Mouse (Mus musculus): ENCODE data around the gene Aspm. TPM values are rescaled to one million over a fixed set of nuclear protein-coding genes. Genes with fewer than 3 reads are reported as not detected.
A peak's percentile ranks its signal among the peaks of the same experiment; 100 is the strongest.
"Not testable (repeated sequence)": the region's sequence is repeated elsewhere in the genome, so short reads cannot be mapped to it uniquely, and the experiment has no call there.

Gene Aspm
- 6.1 and 6.3 TPM in 2 replicates for total RNA-seq (2014; rRNA removed)
- 2.9 and 3.9 TPM in 2 replicates for polyA plus RNA-seq (2015; fragmentation: Nextera tagmentation; extraction: Ambion mirVana)

- H3K4me3 ChIP-seq (ENCODE audit: low read length), result peak within 1 kb of the TSS; percentile 76
- H3K36me3 ChIP-seq (ENCODE audit: insufficient read depth, low read length), result no peaks in the 10 kb centered on the region
- peak within 1 kb of the TSS; percentile 96 for H3K4me2 ChIP-seq (ENCODE audit: low read depth, low read length)
- peaks cover 4% of the 10 kb centered on the region; the same call in 1 of the 2 replicates for H3K4me1 ChIP-seq (ENCODE audit: insufficient read depth, low read length)
- H3K27ac ChIP-seq, result no peak within 1 kb of the TSS
- H3K9ac ChIP-seq (replicated peaks; ENCODE audit: low read length), result peak within 1 kb of the TSS; percentile 35
- no peak for TF ChIP-seq CTCF (IDR thresholded peaks at IDR 0.05; ENCODE audit: low read depth)
- ATAC-seq (peak; percentile 100), DNase-seq (ENCODE audit: low spot score) (peak; percentile 95)
- under 1% methylated on average over 63 of the region's 65 CpGs for WGBS
- no peaks in the 10 kb centered on the region for H3K9me3 ChIP-seq (ENCODE audit: low read length)
- no peaks in the 10 kb centered on the region for H3K27me3 ChIP-seq (ENCODE audit: insufficient read depth, low read length)
Observed at GRCm38 (mm10) chr1:139454340-139455225, at the start of gene Aspm. TSS of gene Aspm (plus strand) at chr1:139454772.

GRCm38 (mm10) chr1:139405766-139406165 lies 48.8 kb upstream of the Aspm start:
- H3K36me3 ChIP-seq (ENCODE audit: insufficient read depth, low read length), result no peaks in the 10 kb centered on the region
- no peak overlapping the region for H3K9ac ChIP-seq (replicated peaks; ENCODE audit: low read length)
- no peak overlapping the region for H3K27ac ChIP-seq
- H3K9me3 ChIP-seq (ENCODE audit: low read length), result no peaks in the 10 kb centered on the region
- no peak overlapping the region for H3K4me3 ChIP-seq (ENCODE audit: low read length)
- no peak overlapping the region for H3K4me2 ChIP-seq (ENCODE audit: low read depth, low read length)
- no peaks in the 10 kb centered on the region for H3K4me1 ChIP-seq (ENCODE audit: insufficient read depth, low read length)
- peak; percentile 48 for TF ChIP-seq CTCF (IDR thresholded peaks at IDR 0.05; ENCODE audit: low read depth)
- DNase-seq (ENCODE audit: low spot score) (peak; percentile 48), ATAC-seq (no peak)
- no peaks in the 10 kb centered on the region for H3K27me3 ChIP-seq (ENCODE audit: insufficient read depth, low read length)

- no peaks in the 10 kb centered on the region for H3K36me3 ChIP-seq (ENCODE audit: insufficient read depth, low read length)
- H3K27me3 ChIP-seq (ENCODE audit: insufficient read depth, low read length), result no peaks in the 10 kb centered on the region
- H3K4me3 ChIP-seq (ENCODE audit: low read length), result no peak overlapping the region
- no peak for DNase-seq (ENCODE audit: low spot score)
- no peaks in the 10 kb centered on the region for H3K9me3 ChIP-seq (ENCODE audit: low read length)
- no peak overlapping the region for H3K4me2 ChIP-seq (ENCODE audit: low read depth, low read length)
- no peak overlapping the region for H3K27ac ChIP-seq
- 0 out of 2 replicates have a peak, but pooled peaks have one; percentile 11 for TF ChIP-seq CTCF (IDR thresholded peaks at IDR 0.05; ENCODE audit: low read depth)
- WGBS, result 62% methylated on average over 5 of the region's 5 CpGs
- H3K4me1 ChIP-seq (ENCODE audit: insufficient read depth, low read length), result no peaks in the 10 kb centered on the region
- ATAC-seq, result no peak
- H3K9ac ChIP-seq (replicated peaks; ENCODE audit: low read length), result no peak overlapping the region
Observed at GRCm38 (mm10) chr1:139407701-139408100, 46.9 kb upstream of the Aspm start.

DNA sequence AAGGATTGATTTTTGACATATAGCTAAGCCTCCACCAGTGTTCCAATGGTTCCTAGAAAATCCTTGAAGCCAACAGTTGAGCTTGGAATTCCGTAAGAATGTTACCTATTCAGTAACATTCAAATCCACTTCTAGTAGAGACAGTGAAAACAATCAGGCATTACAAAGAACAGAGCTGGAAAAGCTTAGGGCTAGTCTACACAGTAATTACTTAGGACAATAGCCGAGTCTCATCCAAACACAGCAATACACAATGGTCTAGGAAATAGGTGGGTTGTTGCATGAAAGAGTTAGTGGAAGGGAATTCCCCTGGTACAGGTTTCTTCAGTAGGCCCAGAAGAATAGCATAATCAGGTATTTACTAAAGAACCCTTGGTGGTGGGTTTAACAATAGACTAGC lies 42.2 kb upstream of the Aspm start:
- H3K36me3 ChIP-seq (ENCODE audit: insufficient read depth, low read length); H3K4me2 ChIP-seq (ENCODE audit: low read depth, low read length); H3K4me1 ChIP-seq (ENCODE audit: insufficient read depth, low read length); ATAC-seq; H3K27ac ChIP-seq; H3K27me3 ChIP-seq (ENCODE audit: insufficient read depth, low read length); H3K9ac ChIP-seq (replicated peaks; ENCODE audit: low read length); DNase-seq (ENCODE audit: low spot score); H3K9me3 ChIP-seq (ENCODE audit: low read length); H3K4me3 ChIP-seq (ENCODE audit: low read length): not testable (repeated sequence)
- 92% methylated on average over 2 of the region's 2 CpGs for WGBS

- no peak for ATAC-seq
- H3K27ac ChIP-seq, result no peak overlapping the region
- WGBS, result 88% methylated on average over 3 of the region's 3 CpGs
- no peak overlapping the region for H3K9ac ChIP-seq (replicated peaks; ENCODE audit: low read length)
- H3K4me1 ChIP-seq (ENCODE audit: insufficient read depth, low read length), result no peaks in the 10 kb centered on the region
- H3K27me3 ChIP-seq (ENCODE audit: insufficient read depth, low read length), result no peaks in the 10 kb centered on the region
- no peak overlapping the region for H3K4me2 ChIP-seq (ENCODE audit: low read depth, low read length)
- H3K9me3 ChIP-seq (ENCODE audit: low read length), result no peaks in the 10 kb centered on the region
- no peaks in the 10 kb centered on the region for H3K36me3 ChIP-seq (ENCODE audit: insufficient read depth, low read length)
- TF ChIP-seq CTCF (IDR thresholded peaks at IDR 0.05; ENCODE audit: low read depth), result no peak
- no peak overlapping the region for H3K4me3 ChIP-seq (ENCODE audit: low read length)
- DNase-seq (ENCODE audit: low spot score), result no peak
Observed at GRCm38 (mm10) chr1:139413465-139413864, 41.1 kb upstream of the Aspm start.

DNA sequence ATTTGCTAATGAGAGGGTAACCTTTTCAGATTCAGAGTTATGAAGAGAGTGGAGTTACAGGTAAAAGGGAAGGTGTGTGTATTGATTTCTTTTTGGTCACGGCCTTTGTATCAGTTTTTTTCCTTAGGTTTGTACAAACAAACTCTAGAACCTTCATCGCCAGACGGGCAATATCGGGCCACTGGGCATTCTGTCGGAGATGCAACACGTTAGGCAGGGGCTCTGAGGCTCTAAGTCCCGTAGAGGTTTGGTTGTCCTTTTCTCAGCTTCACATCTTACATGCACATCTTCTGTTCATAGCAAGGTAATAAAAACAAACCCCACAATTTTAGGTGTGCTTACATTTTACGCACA lies 33.1 kb upstream of the Aspm start:
- WGBS, result 4% methylated on average over 8 of the region's 8 CpGs
- TF ChIP-seq CTCF (IDR thresholded peaks at IDR 0.05; ENCODE audit: low read depth), result no peak
- ATAC-seq (peak; percentile 14; the same call in 1 of the 2 replicates), DNase-seq (ENCODE audit: low spot score) (no peak)
- Histone ChIP-seq H3K9me3 (ENCODE audit: low read length) (no peaks in the 10 kb centered on the region), H3K27me3 (ENCODE audit: insufficient read depth, low read length) (no peaks in the 10 kb centered on the region), H3K9ac (replicated peaks; ENCODE audit: low read length) (peak overlapping the region; percentile 89), H3K4me3 (ENCODE audit: low read length) (peak overlapping the region; percentile 92), H3K4me2 (ENCODE audit: low read depth, low read length) (peak overlapping the region; percentile 63), H3K36me3 (ENCODE audit: insufficient read depth, low read length) (no peaks in the 10 kb centered on the region), H3K4me1 (ENCODE audit: insufficient read depth, low read length) (peaks cover 23% of the 10 kb centered on the region), H3K27ac (peak overlapping the region; percentile 91; the same call in 1 of the 2 replicates)
